Mouse (Mus musculus) liver, postnatal 0 days (tissue): ENCODE results near the gene Arsa.

Source experiments
- CTCF ChIP-seq: sonication (generic); IDR thresholded peaks from 2 replicates; pipeline ENCODE4 v1.5.1; 2016; ENCODE audit warnings: antibody characterized with exemption, low read depth
- EP300 ChIP-seq: IDR thresholded peaks from 2 replicates; pipeline ENCODE4 v1.6.1; 2016; ENCODE audit warnings: antibody characterized with exemption, low read depth, mild to moderate bottlenecking

DNA sequence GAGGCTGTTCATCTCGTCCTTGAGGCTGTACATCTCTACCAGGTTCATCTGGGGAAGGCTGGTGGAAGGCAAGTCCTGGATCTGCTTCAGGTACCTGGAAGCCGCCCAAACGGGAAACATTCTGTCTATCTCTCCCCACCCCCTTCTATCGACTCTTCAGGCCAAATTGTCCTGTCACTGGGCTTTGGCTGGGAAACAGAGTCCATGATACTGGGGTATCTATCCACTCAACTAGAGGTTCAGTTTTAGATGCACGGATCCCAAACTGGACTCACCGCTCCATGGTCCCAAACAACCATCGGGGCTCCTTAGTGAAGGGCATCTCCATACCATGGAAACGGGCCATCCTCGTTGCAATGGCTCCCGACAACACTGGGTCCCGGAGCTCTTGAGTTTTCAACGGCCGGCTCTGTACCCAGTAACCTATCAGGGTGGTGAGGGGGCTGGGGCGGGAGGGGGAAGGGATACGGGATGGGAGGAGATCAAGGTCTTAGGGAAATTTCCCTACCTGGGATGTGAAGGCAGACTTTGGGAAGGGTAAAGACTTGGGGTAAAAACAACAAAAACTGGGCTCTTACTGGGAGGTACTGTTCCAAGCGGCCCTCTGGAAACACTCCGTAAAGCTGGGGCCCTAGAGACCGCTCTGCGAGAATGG, 49.0 kb downstream of the Arsa start:
- TF ChIP-seq CTCF (no peak), EP300 (no peak)
